Mouse (Mus musculus): ENCODE measurements around the gene Gm49630. TPM values are rescaled to one million over a fixed set of nuclear protein-coding genes. Genes with fewer than 3 reads are reported as not detected.
"Not testable (repeated sequence)": the region's sequence is repeated elsewhere in the genome, so short reads cannot be mapped to it uniquely, and the experiment has no call there.

Gene Gm49630
- not detected in 2 replicates for polyA plus RNA-seq (2016; fragmentation: Nextera tagmentation; extraction: Ambion mirVana)

- H3K9me3 ChIP-seq; H3K4me3 ChIP-seq; H3K27ac ChIP-seq; H3K4me1 ChIP-seq (replicated peaks); H3K36me3 ChIP-seq; DNase-seq (ENCODE audit: low spot score); H3K27me3 ChIP-seq (ENCODE audit: insufficient read depth, poor library complexity, severe bottlenecking): not testable (repeated sequence)
- WGBS: 76% methylated on average over 3 of the region's 5 CpGs
These were observed at the start of gene Gm49630 for GRCm38 (mm10) chr17:7371879-7372278. Gene Gm49630 (minus strand): TSS chr17:7371979.

- H3K27ac ChIP-seq; DNase-seq (ENCODE audit: low spot score); H3K27me3 ChIP-seq (ENCODE audit: insufficient read depth, poor library complexity, severe bottlenecking); H3K4me3 ChIP-seq; H3K9me3 ChIP-seq; H3K4me1 ChIP-seq (replicated peaks); H3K36me3 ChIP-seq: not testable (repeated sequence)
- 36% methylated on average over 3 of the region's 3 CpGs for WGBS
These were observed 48.6 kb upstream of the Gm49630 start for GRCm38 (mm10) chr17:7420191-7420973.

- H3K9me3 ChIP-seq; H3K4me3 ChIP-seq; H3K4me1 ChIP-seq (replicated peaks); H3K27me3 ChIP-seq (ENCODE audit: insufficient read depth, poor library complexity, severe bottlenecking); H3K27ac ChIP-seq; DNase-seq (ENCODE audit: low spot score); H3K36me3 ChIP-seq: not testable (repeated sequence)
- WGBS: 87% methylated on average over 8 of the region's 9 CpGs
These were observed 43.0 kb upstream of the Gm49630 start for GRCm38 (mm10) chr17:7414601-7415310.

GRCm38 (mm10) chr17:7413336-7413735 is 41.6 kb upstream of the Gm49630 start:
- not testable (repeated sequence) for H3K9me3 ChIP-seq; DNase-seq (ENCODE audit: low spot score); H3K27ac ChIP-seq; H3K4me3 ChIP-seq; H3K36me3 ChIP-seq; H3K27me3 ChIP-seq (ENCODE audit: insufficient read depth, poor library complexity, severe bottlenecking); H3K4me1 ChIP-seq (replicated peaks)
- 83% methylated on average over 8 of the region's 8 CpGs for WGBS

- 78% methylated on average over 6 of the region's 6 CpGs for WGBS
- not testable (repeated sequence) for H3K27ac ChIP-seq; H3K36me3 ChIP-seq; H3K4me1 ChIP-seq (replicated peaks); H3K4me3 ChIP-seq; H3K27me3 ChIP-seq (ENCODE audit: insufficient read depth, poor library complexity, severe bottlenecking); DNase-seq (ENCODE audit: low spot score); H3K9me3 ChIP-seq
These were observed 28.0 kb upstream of the Gm49630 start for GRCm38 (mm10) chr17:7399770-7400169.

GRCm38 (mm10) chr17:7398198-7398847 is 26.5 kb upstream of the Gm49630 start:
- not testable (repeated sequence) for H3K9me3 ChIP-seq

GRCm38 (mm10) chr17:7397079-7397478 is 25.3 kb upstream of the Gm49630 start:
- not testable (repeated sequence) for H3K9me3 ChIP-seq; DNase-seq (ENCODE audit: low spot score); H3K27ac ChIP-seq; H3K4me1 ChIP-seq (replicated peaks); H3K36me3 ChIP-seq; H3K4me3 ChIP-seq; H3K27me3 ChIP-seq (ENCODE audit: insufficient read depth, poor library complexity, severe bottlenecking)
- 87% methylated on average over 13 of the region's 13 CpGs for WGBS

More at GRCm38 (mm10) chr17:7398198-7398847, 26.5 kb upstream of the Gm49630 start:
- H3K36me3 ChIP-seq; H3K4me3 ChIP-seq; H3K4me1 ChIP-seq (replicated peaks); H3K27me3 ChIP-seq (ENCODE audit: insufficient read depth, poor library complexity, severe bottlenecking); DNase-seq (ENCODE audit: low spot score); H3K27ac ChIP-seq: not testable (repeated sequence)
- 83% methylated on average over 6 of the region's 6 CpGs for whole genome bisulfite sequencing

- not testable (repeated sequence) for H3K9me3 ChIP-seq; H3K36me3 ChIP-seq; DNase-seq (ENCODE audit: low spot score); H3K27me3 ChIP-seq (ENCODE audit: insufficient read depth, poor library complexity, severe bottlenecking); H3K27ac ChIP-seq; H3K4me3 ChIP-seq; H3K4me1 ChIP-seq (replicated peaks)
- no CpG with 5 or more reads among the region's 2 CpGs for WGBS
These were observed 24.5 kb upstream of the Gm49630 start for GRCm38 (mm10) chr17:7396288-7396687.

GRCm38 (mm10) chr17:7395671-7396070 is 23.9 kb upstream of the Gm49630 start:
- not testable (repeated sequence) for H3K27ac ChIP-seq; DNase-seq (ENCODE audit: low spot score); H3K36me3 ChIP-seq; H3K4me1 ChIP-seq (replicated peaks); H3K4me3 ChIP-seq; H3K27me3 ChIP-seq (ENCODE audit: insufficient read depth, poor library complexity, severe bottlenecking); H3K9me3 ChIP-seq
- 90% methylated on average over 8 of the region's 8 CpGs for WGBS

GRCm38 (mm10) chr17:7395116-7395515 is 23.3 kb upstream of the Gm49630 start:
- not testable (repeated sequence) for DNase-seq (ENCODE audit: low spot score); H3K27ac ChIP-seq; H3K27me3 ChIP-seq (ENCODE audit: insufficient read depth, poor library complexity, severe bottlenecking); H3K4me1 ChIP-seq (replicated peaks); H3K4me3 ChIP-seq; H3K9me3 ChIP-seq; H3K36me3 ChIP-seq
- WGBS: 85% methylated on average over 7 of the region's 7 CpGs

GRCm38 (mm10) chr17:7389898-7390297 is 18.1 kb upstream of the Gm49630 start:
- DNase-seq (ENCODE audit: low spot score); H3K9me3 ChIP-seq; H3K4me1 ChIP-seq (replicated peaks); H3K27ac ChIP-seq; H3K36me3 ChIP-seq; H3K4me3 ChIP-seq; H3K27me3 ChIP-seq (ENCODE audit: insufficient read depth, poor library complexity, severe bottlenecking): not testable (repeated sequence)
- 84% methylated on average over 7 of the region's 7 CpGs for WGBS

GRCm38 (mm10) chr17:7388958-7389356 is 17.2 kb upstream of the Gm49630 start:
- not testable (repeated sequence) for H3K4me3 ChIP-seq; H3K4me1 ChIP-seq (replicated peaks); H3K27me3 ChIP-seq (ENCODE audit: insufficient read depth, poor library complexity, severe bottlenecking); DNase-seq (ENCODE audit: low spot score); H3K27ac ChIP-seq; H3K9me3 ChIP-seq; H3K36me3 ChIP-seq
- 82% methylated on average over 8 of the region's 8 CpGs for WGBS

- H3K9me3 ChIP-seq; H3K27ac ChIP-seq; H3K4me3 ChIP-seq; DNase-seq (ENCODE audit: low spot score); H3K36me3 ChIP-seq; H3K4me1 ChIP-seq (replicated peaks); H3K27me3 ChIP-seq (ENCODE audit: insufficient read depth, poor library complexity, severe bottlenecking): not testable (repeated sequence)
- WGBS: no CpG with 5 or more reads among the region's 2 CpGs
These were observed 16.7 kb upstream of the Gm49630 start for GRCm38 (mm10) chr17:7388341-7388957.

Measured in hindbrain, embryonic 10.5 days (tissue).